Mouse (Mus musculus): Measurements from ENCODE around the gene Elovl5. TPM values are rescaled to one million over a fixed set of nuclear protein-coding genes. Genes with fewer than 3 reads are reported as not detected.
"Not testable (repeated sequence)": the region's sequence is repeated elsewhere in the genome, so short reads cannot be mapped to it uniquely, and the experiment has no call there.

Elovl5 gene
- total RNA-seq, 2 experiments from 2014 or later = 70.4 to 73.1 TPM

DNA sequence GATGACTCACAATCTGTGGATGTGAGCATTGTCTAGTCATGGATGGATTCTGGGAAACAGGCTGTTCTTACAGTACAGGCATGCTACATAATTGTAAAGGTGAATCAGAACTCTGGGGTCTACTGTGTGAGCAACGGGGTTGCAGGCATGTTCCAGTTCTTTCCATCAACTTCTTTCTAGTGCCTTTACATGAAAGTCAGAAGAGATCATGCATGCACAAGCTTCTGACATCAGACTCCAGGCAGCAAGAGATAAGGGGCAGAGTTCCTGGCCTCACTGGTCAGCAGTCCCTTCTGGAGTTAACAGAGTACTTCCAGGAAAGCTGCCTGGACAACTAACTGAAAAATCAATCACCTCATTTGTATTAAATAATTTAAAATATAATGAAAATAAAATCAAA lies 75.9 kb downstream of the Elovl5 start:
- DNase-seq (ENCODE audit: low spot score in 2 of 2) = no peak

DNA sequence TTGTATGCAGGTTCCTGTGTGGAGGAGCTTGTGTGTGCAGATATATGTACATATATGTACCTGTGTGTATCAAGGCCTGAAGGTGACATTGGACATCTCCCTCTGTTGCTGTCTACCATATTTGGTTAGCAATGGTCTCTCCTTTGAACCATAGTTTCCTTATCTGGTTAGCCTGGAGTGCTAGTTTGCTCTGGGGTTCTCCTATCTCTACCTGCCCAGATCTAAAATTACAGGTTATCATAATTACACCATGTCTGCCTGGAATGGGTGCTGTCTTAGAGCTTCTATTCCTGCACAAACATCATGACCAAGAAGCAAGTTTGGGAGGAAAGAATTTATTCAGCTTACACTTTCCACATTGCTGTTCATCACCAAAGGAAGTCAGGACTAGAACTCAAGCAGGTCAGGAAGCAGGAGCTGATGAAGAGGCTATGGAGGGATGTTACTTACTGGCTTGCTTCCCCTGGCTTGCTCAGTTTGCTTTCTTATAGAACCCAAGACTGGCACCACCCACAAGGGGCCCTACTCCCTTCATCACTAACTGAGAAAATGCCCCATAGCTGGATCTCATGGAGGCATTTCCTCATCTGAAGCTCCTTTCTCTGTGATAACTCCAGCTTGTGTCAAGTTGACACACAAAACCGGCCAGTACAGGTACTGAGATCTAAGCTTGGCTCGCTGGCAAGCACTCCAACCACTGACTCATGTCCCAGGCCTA lies 76.5 kb downstream of the Elovl5 start:
- DNase-seq (ENCODE audit: low spot score in 2 of 2) = not testable (repeated sequence)

DNA sequence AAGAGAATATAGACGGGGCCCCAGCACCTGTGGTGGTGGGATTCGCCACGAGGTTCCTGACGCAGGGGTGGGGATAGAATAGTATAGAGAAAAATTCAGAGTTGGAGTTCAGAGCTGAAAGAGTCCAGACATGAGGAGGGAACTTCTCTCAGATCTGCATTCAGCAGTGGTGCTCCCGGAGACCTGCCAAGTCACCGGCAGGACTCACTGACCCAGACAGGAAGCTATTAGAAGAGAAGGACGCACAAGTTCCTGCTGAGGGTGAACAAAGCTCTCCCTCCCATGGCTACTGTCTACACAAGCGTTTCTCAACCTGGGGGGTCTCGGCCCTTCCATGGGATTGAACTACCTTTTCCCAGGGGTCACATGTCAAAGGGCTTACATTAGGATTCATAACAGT lies 78.1 kb downstream of the Elovl5 start:
- no peak for DNase-seq (ENCODE audit: low spot score in 2 of 2)

DNA sequence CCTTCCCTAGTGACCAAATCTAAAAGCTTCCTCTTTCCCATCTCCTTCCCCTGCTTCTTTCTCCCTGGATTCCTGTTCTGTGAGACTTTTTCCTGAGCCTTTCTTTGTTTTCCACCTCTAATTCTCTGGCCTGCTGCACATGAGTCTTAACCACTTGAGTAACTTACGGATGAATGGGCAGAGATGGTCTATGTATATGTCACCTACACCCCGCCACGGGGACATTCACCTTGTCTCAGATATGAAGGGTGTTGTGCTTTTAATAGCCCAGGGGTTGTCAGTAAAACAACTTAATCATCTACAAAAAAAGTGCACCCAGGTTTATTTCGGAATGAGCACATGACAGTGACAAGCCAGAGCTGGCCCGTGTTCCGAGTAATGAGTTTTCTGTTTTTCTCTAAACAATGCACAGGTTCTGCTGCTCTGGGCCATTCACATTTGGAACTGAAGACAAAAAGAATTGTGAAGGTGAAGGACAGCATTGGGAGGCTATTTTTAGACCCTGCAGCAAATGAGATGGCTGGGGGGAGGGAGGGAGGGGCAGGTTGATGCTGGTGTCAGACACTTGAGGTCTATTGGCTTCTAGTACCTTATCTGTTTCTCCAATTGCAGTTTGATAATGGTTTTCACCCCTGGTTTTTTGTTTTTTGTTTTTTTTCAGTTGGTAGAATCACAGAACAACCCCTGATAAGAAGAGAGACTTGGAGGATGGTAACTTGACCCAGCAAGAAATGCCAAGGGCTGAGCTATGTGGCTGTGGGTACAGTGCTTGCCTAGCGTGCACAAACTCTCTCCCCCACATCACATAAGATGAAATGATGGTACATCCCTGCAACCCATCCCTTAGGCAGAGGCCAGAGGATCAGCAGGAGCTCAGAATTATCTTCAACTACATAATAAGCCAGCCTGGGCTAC lies 83.7 kb downstream of the Elovl5 start:
- DNase-seq (ENCODE audit: low spot score in 2 of 2) = no peak

DNA sequence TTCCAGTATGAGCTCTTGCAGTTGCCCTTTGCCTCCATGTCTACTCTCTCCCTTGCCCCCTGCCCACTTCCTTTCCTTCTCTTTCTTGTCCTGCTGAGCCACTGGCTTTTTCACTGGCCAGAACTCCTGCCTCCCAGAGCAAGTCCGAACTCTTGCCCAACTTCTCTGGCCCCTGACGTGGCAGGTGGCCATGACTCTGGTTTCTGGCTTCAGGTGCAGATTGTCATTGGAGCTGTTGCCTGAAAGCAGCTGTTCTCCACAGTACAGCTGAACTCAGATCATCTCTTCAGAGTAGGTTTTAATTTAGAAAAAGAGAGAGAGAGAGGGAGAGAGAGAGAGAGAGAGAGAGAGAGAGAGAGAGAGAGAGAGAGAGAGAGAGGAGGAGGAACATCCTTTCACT lies 86.1 kb downstream of the Elovl5 start:
- no peak for DNase-seq (ENCODE audit: low spot score in 2 of 2)

DNA sequence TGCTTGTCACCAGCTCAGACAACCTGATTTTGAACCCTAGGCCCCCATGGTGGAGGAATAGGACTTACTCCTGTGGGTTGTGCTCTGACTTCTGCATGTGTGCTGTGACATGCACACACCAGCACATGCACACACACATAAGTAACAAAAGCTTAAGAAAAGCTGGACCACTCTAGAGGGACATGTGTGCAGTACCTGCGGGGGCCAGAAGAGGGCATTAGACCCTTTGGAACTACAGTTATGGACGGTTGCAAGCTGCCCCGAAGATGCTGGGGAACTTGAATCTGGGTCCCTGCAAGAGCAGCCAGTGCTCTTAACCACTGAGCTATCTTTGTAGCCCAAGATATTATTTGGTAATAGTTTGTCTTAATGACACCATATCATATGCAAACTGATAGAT lies 88.3 kb downstream of the Elovl5 start:
- no peak for DNase-seq (ENCODE audit: low spot score in 2 of 2)

DNA sequence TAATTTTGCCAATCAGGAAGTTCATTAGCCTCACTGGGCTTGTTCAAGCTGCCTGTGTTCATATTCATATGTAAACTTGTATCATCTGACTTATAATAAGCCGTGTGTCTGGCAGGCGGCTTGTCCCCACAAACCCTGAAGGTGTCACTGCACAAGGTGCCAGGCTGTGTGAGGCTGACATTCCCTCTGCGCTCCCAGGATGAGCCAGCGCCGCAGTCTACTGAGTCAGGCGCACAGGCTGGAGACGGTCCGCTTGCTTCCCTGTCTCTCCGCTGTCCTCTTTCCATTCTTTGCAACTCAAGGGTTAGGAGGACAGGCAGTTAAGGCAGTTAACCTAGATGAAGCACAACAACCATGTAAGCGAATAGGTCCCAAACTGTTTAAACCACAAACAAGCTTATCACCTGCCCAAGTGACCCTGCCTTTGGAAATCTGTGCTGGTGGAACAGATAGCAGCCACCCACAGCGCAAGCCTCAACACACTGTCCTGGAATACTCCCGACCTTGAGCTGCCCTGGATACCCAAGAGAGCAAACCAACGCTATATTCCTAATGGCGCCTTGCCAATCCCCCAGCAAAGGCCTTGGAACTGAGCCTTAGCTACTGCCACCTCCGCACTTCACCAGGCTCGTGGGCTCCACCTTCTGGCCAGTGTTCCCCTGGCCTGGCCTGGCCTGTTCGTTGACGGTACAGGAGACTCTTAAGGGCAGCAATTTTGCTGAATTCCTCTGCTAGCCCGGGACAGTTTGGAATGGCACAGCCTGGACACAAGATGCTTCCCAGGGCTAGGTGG lies 89.2 kb downstream of the Elovl5 start:
- peak; percentile 44 to 80 for DNase-seq (ENCODE audit: low spot score in 2 of 2)

DNA sequence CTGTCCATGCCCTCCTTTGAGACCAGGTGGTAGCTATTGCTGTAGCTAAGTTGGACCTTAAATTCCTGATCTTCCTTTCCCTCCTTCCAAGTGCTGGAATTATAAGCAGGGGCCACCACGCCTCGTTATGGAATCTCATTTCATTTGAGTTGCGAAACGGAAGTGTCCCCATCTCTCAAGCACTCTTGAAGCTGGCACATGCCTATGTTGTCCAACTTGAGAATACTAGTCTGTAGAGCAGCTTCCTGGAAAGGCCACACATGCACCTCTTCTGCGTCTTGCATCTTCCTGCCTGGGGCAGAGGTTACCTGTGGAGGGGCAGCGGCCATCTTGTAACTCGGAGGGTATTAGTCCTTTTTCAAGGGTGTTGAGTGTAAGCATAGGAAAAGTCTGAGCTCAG lies 92.2 kb downstream of the Elovl5 start:
- no peak for DNase-seq (ENCODE audit: low spot score in 2 of 2)

DNA sequence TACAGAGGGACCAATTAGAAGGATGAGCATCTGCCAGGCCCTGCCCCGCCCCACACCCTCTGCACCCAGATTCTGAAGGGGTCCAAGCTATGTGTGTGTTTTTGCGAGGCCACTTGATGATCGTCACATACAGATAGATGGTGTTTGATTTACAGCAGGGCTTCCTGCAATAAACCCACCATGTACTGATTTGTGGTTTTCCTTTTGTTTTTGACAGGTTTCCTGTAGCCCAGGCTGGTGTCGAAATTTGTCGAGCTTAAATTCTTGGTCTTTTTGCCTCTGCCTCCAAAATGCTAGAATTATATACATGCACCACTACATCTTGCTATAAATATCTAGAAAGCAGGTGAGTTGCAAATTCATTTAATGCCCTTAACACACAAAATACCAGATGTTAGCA lies 93.0 kb downstream of the Elovl5 start:
- no peak for DNase-seq (ENCODE audit: low spot score in 2 of 2)

DNA sequence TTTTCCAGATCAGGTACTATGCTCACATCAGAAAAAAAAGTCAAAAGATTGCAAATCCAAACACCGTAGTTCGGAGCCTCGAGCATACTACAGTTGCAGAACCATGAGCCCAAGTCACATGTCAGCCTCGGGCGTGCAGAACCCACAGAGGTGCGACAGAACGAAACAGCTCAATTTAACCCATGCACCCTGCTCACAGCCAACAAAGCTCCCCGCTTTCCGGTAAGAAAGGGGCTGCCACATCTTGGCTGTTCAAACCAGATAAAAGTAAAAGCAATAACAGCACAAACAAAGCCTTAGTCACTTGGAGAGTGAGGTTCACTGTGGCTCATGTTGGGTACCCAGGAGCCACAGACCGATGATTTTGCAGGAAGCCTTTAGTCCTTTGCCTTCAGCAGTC lies 93.5 kb downstream of the Elovl5 start:
- DNase-seq (ENCODE audit: low spot score in 2 of 2) = no peak

DNA sequence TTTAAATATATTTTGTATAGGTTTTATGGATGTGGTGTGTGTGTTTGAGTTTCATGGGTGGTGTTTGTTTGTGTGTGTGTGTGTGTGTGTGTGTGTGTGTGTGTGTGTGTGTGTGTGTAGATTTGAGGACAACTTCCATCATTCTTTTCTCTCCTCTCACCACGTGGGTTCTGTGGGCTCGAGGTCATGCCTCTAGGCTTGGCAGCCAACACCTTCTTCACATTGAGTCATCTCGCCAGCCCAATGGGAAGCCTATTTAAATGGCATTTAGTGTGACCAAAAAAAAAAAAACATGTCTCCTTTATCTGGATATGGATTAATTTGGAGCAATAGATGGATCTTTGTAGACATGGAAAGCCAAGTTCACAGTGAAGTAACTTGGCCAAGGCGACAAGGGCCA lies 94.9 kb downstream of the Elovl5 start:
- DNase-seq (ENCODE audit: low spot score in 2 of 2) = no peak

DNA sequence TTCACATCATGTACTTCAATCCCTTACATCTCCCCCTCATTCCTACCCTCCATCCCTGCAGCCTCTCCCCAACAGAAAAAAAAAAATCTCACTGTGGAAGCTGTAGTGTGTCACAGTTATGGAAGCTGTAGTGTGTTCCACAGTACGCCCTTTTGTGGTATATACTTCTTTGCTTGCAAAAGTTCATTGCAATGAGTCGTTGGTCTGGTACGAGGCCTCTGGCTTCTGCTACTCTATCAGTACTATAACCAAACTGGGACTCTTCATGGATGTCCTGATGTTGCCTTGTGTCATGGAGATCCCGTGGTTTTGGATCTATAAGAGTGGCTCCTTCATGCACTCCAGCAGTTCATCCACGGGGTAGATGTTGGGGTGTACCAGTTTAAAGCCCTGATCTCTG lies 95.5 kb downstream of the Elovl5 start:
- DNase-seq (ENCODE audit: low spot score in 2 of 2) = no peak

DNA sequence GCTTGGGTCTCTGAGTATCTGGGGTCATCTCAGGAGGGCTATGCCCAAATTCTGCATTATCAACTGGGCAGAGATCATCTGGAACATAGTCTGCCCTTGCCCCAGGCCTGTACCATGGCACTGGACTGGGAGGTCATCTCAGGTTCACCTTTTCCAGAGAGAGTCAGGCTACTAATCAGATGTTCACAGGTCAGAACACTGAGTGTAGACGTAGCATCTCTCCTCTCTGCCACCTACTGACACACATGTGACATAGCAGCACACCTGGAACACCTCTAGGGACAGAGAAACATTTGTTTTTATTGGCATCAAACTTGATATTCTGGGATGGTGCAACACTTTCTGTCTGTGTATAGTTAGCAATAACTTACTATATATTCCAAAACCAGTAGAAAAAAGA lies 96.6 kb downstream of the Elovl5 start:
- no peak for DNase-seq (ENCODE audit: low spot score in 2 of 2)

DNA sequence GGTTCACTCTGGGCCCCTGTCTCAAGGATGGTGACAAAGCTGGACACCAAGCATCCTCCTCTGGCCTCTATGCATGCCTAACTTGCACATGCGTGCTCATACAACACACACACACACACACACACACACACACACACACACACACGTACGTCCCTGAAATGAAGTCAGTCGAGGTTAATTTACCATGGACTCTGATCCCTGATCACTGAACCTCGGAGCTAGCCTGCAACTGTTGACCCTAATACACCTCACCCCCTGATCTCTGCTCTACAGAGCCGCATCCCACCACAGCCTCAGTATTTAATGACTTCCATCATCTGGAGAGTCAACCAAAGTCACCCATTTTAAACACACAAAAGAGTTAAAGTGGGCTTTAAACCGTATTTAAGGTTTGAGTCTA lies 98.7 kb downstream of the Elovl5 start:
- DNase-seq (ENCODE audit: low spot score in 2 of 2) = no peak

DNA sequence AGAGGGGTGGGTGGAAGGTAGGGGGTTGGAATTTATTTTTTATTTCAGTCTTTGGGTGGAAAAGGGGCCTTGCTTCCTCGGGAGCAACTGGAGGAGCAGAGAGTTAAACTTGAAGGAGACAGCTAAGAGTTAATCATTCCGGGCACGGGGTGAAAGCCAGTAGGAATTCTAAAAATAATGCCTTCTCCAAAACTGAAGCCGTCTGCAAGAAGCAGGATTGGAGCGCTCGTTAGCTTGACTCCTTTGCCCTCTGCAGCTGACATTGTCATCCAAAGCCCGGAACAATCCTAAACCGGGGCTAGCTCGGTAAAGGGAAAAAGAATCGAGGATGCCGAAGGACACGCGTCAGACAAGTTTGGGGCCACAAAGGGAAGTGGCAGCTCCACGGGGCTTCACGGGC lies 99.1 kb downstream of the Elovl5 start:
- DNase-seq (ENCODE audit: low spot score in 2 of 2) = no peak

DNA sequence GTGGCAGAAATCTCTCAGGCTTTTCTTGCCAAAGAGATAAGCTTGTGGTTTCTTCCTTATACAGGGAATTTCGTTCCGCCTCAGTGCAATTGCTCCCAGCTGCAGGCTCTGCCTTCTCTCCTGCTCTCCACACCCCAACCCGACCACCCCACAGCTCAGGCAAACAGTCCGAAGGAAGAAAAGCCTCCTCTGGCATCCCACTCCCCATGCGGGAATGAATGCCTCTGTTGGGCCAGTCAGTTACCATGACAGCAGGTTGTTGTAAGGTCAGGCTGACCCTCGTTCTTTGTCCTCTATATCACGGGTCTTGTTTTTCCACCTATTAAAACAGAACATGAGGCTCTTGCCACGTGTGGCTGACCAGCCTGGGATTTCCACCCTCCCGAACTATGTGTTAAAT lies 104.1 kb downstream of the Elovl5 start:
- DNase-seq (ENCODE audit: low spot score in 2 of 2) = no peak

DNA sequence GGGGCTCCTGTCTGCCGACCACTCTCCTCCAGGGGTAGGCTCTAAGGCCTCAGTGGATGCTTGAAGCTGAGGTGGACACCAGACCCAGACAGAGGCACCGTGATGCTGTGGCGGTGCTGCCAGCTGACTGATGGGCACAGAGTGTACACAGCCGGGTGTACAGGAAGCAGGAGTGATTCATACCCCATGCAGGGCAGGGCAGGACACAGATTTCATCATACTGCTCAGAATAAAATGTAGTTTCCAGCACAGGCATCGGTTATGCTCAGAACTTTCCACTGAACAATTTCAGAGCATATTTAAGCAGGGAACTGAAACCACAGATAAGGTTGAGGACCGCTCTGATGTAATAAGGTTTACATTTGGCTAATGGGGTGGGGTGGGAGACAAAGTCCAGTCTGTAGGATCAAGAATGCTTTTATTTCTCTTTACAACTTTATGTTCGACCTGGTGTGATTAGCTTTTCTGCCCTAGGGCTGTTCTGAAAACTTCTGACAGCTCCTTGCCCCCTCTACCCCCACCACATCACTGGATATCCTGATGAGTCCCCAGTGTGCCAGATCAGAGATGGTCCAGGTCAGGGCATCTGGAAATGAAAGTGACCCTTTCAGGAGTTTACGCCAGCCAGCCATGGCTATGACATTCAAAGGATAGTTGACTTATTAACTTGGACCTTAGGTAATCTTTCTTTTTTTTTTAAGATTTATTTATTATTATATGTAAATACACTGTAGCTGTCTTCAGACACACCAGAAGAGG lies 105.2 kb downstream of the Elovl5 start:
- peak in 1 of 2 experiments; percentile 13 for DNase-seq (ENCODE audit: low spot score in 2 of 2)

DNA sequence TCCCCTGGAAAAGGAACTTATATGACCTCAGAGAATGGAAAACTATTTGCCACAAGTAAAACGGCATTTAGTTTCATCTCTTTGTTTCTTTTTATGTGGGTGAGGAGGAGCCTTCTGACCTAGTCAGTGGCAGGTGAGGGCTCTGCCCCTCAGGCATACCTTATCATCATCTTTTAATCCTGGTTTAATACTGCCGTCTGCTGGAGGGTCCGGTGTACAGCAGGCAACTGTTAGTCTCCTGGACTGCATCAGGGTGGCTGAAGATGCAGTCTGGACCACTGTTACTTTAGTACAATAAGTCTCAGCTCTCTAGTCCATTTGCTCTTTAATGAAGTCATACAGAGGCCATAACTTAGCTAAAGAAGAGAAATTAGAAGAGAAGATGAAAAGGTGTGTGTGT lies 107.7 kb downstream of the Elovl5 start:
- peak; percentile 15 to 80 for DNase-seq (ENCODE audit: low spot score in 2 of 2)

DNA sequence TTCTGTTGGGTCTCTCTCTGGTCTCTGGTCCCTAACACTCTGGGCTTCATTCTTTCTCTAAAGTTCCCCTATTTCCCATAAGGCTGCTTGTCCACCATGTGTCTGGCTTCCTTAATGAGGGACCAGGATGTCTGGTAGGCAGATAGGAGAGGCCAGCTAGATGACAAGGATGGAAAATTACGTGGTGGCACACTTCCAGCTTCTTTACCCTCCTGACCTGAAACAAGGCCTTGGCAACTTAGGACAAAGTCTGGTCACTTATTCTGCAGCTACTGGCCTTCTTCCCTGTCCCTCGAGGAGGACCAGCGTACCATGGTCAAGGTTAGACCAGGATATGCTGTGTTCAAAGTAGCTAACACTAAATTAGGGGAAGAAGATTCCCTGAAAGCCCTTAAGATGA lies 109.9 kb downstream of the Elovl5 start:
- no peak for DNase-seq (ENCODE audit: low spot score in 2 of 2)

DNA sequence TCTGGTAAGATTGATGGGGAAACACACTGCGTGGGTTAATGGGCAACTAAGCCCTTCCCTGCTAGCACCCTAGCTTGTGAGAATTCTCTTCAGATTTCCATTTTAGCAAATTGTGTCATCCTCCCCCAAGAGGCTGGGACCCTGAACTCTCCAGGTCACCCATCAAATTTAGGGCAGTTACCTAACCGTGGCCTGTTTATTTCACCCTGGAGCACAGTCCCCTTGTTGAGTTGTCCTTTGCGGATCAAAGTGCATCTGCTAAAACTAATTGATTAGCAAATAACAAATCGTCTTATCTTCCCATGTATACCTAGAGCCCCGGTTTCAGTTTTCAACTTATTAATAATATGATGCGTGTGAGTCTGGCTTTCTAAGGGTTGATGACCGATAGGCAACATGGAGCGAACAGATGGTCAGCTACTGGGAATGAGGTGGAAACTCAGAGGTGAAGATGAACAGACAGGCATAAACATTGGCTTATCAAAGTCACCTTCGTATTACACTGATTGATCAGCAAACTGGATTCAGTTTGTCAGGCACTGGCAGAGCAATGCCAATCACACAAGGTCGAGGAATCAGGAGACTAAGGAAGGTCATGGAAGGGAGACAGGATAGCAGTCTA lies 113.8 kb downstream of the Elovl5 start:
- no peak for DNase-seq (ENCODE audit: low spot score in 2 of 2)

DNA sequence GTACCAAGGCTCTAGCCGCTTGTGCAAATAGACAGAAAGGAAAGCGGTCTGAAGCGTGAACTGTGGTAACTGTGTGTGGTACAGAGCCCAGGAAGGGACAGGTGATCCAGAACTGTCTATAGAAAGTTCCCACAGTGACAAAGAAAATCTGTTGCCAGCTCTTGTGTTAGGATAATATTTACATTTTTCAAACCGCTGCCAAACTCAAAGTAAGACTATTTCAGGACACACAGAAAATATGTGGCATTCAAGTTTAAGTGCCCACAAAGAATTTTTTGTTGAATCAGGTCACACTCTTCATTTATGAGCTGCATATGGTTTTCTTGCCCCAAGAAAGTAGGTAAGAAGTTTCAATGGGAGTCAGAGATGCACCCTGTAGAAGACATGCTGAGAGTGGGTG lies 115.8 kb downstream of the Elovl5 start:
- DNase-seq (ENCODE audit: low spot score in 2 of 2) = no peak

All from layer of hippocampus, adult 18-20 months (tissue).